Mouse (Mus musculus) heart, adult 2 months (tissue): ENCODE data around the gene Kalrn.

ENCODE experiments used
- CTCF ChIP-seq: fragments of 200-600 bp; IDR thresholded peaks from 2 replicates; pipeline ENCODE4 v1.8.1; 2022; ENCODE audit warnings: antibody characterized with exemption, mild to moderate bottlenecking, moderate library complexity
- POLR2A ChIP-seq: fragments of 200-500 bp; IDR thresholded peaks from 2 replicates; pipeline ENCODE4 v1.6.1; 2011; ENCODE audit warnings: mild to moderate bottlenecking, low read depth, low read length, control low read depth; ENCODE audit not compliant: insufficient read depth

GRCm38 (mm10) chr16:34063313-34063712 is 510.0 kb downstream of the Kalrn start:
- TF ChIP-seq CTCF: no peak
- TF ChIP-seq POLR2A: no peak
